In genomic region chr4:133495711-133496110, GRCm38 (mm10) we compare ENCODE assay signal across 9 mouse cellular contexts. TPM values are rescaled to one million over a fixed set of nuclear protein-coding genes. Genes with fewer than 3 reads are reported as not detected.
DNase-seq lines count a peak whose midpoint lies in the region.
"Had no signal": no experiment of that assay in that cellular context is flagged by ENCODE, and none has a peak within 500 bp of the region (broad histone marks: within the 10 kb centered on the region; RNA-seq: fewer than 3 reads in every experiment).

No protein-coding gene starts in this region.

- peak; percentile 48 to 61 for DNase-seq in heart, adult 18-20 months
- no peak for DNase-seq in heart, adult 9 months (ENCODE audit: low spot score in 2 of 2)
- peak; percentile 57 for DNase-seq in lung, postnatal 10 days
- DNase-seq in lung, postnatal 25 days (ENCODE audit: low spot score): no peak
- peak; percentile 75 for DNase-seq in brain, adult 2 months (ENCODE audit: low read depth, low spot score)
- peak; percentile 47 for DNase-seq in induced T-regulatory cell, adult 2 months (ENCODE audit: low read depth)
- DNase-seq in right cerebral cortex, postnatal 36 days (ENCODE audit: low spot score in 2 of 2): no peak
- no peak for DNase-seq in left cerebral cortex, postnatal 25 days (ENCODE audit: low spot score in 2 of 2)
- DNase-seq: liver, embryonic 13.5 days had no signal

- intact Hi-C loops in left cerebral cortex, postnatal 25 days (cut with DNase I): no loop called here

RNA-seq across cellular contexts. Expression of gene Trnp1, which starts 2.6 kb away (rescaled TPM):
- total RNA-seq in heart, adult 18-20 months (2021): 1 to 10 TPM; 2.4 to 2.8 TPM
- 100 to 1,000 TPM; 157 to 177 TPM for total RNA-seq in left cerebral cortex, postnatal 25 days (2021)

RNA-seq across cellular contexts. Expression of gene Tent5b, which starts 15.8 kb away (rescaled TPM):
- 1 to 10 TPM; 2.0 to 3.5 TPM for total RNA-seq in heart, adult 18-20 months (2021)
- under 1 TPM in 1 of 2 experiments, not detected in 1; 0.21 TPM for total RNA-seq in left cerebral cortex, postnatal 25 days (2021)

RNA-seq across cellular contexts. Expression of gene Kdf1, which starts 23.1 kb away (rescaled TPM):
- not detected for total RNA-seq in heart, adult 18-20 months (2021)
- not detected for total RNA-seq in left cerebral cortex, postnatal 25 days (2021)

RNA-seq across cellular contexts. Expression of gene Nudc, which starts 50.1 kb away (rescaled TPM):
- 10 to 100 TPM; 78.7 to 80.1 TPM for total RNA-seq in heart, adult 18-20 months (2021)
- 100 to 1,000 TPM; 129 TPM for total RNA-seq in left cerebral cortex, postnatal 25 days (2021)

RNA-seq across cellular contexts. Expression of gene Nr0b2, which starts 57.5 kb away (rescaled TPM):
- total RNA-seq in heart, adult 18-20 months (2021): 10 to 100 TPM; 16.7 to 20.3 TPM
- total RNA-seq in left cerebral cortex, postnatal 25 days (2021): not detected

Comparison
In these comparisons a context has a peak if more than half of its experiments do, and no peak if none do; other contexts are left out.
1. DNase-seq: peak in heart, adult 18-20 months (2 of 2), lung, postnatal 10 days (single experiment), brain, adult 2 months (single experiment) and induced T-regulatory cell, adult 2 months (single experiment); none in heart, adult 9 months (0 of 2), lung, postnatal 25 days (single experiment), right cerebral cortex, postnatal 36 days (0 of 2) and left cerebral cortex, postnatal 25 days (0 of 2).
2. RNA of gene Trnp1, which starts 2.6 kb away (total RNA-seq): 157 to 177 TPM in left cerebral cortex, postnatal 25 days; 2.4 to 2.8 TPM in heart, adult 18-20 months; every median in the first group is over 10 times any median in the second.